Mouse (Mus musculus) limb, embryonic 11.5 days (tissue): Measurements from ENCODE around the gene Camsap2. TPM values are rescaled to one million over a fixed set of nuclear protein-coding genes. Genes with fewer than 3 reads are reported as not detected.

Experiments
- ATAC-seq: fragments of 200-750 bp; cut with Nextera tagmentation; 2 replicates; pipeline ENCODE4 v1.8.0; 2017; ENCODE audit warnings: low read depth; ENCODE audit not compliant: insufficient number of reproducible peaks, low FRiP score, low TSS enrichment
- DNase-seq: peaks from one replicate; pipeline ENCODE4 v3.0.0-alpha.2; 2015; ENCODE audit warnings: low spot score
- H3K27ac ChIP-seq: fragments of 300-500 bp; sonication (generic); replicated peaks from 2 replicates; pipeline ENCODE4 v1.5.1; 2014; ENCODE audit warnings: low read depth, mild to moderate bottlenecking, low read length
- H3K27me3 ChIP-seq: fragments of 300-500 bp; sonication (generic); 2 replicates; pipeline ENCODE4 v1.6.1; 2014; ENCODE audit warnings: mild to moderate bottlenecking, low read length, mixed read lengths; ENCODE audit not compliant: control insufficient read depth, insufficient read depth
- H3K36me3 ChIP-seq: fragments of 300-500 bp; sonication (generic); 2 replicates; pipeline ENCODE4 v1.6.1; 2014; ENCODE audit warnings: mild to moderate bottlenecking, low read length, moderate library complexity, mixed read lengths; ENCODE audit not compliant: control insufficient read depth, insufficient read depth
- H3K4me1 ChIP-seq: fragments of 300-500 bp; sonication (generic); 2 replicates; pipeline ENCODE4 v1.6.1; 2014; ENCODE audit warnings: low read length, mixed read lengths; ENCODE audit not compliant: control insufficient read depth, insufficient read depth
- H3K4me2 ChIP-seq: fragments of 300-500 bp; sonication (generic); 2 replicates; pipeline ENCODE4 v1.6.1; 2014; ENCODE audit warnings: low read depth, mild to moderate bottlenecking, moderate library complexity; ENCODE audit not compliant: severe bottlenecking
- H3K4me3 ChIP-seq: fragments of 300-500 bp; sonication (generic); 2 replicates; pipeline ENCODE4 v1.5.1; 2014; ENCODE audit warnings: low read depth, low read length
- H3K9ac ChIP-seq: fragments of 300-500 bp; sonication (generic); 2 replicates; pipeline ENCODE4 v1.6.1; 2014; ENCODE audit warnings: mild to moderate bottlenecking, low read length
- H3K9me3 ChIP-seq: fragments of 300-500 bp; sonication (generic); 2 replicates; pipeline ENCODE4 v1.6.1; 2016; ENCODE audit warnings: low read length; ENCODE audit not compliant: control insufficient read depth
- WGBS: fragments of 180-500 bp; shearing (Covaris S2); extraction: QIAGEN DNeasy Blood & Tissue Kit; methylation state at CpG from one replicate; pipeline ENCODE4 v1.1.7; 2014; 5-methylcytosine and 5-hydroxymethylcytosine counted together
- polyA plus RNA-seq: library from polyadenylated mRNA; unstranded; fragments of >200 nt; fragmentation: Nextera tagmentation; extraction: Ambion mirVana; gene quantifications from 2 replicates; pipeline ENCODE4 v1.2.1, GENCODE M21; 2014

The Camsap2 gene
- polyA plus RNA-seq, 1 experiment from 2014 or later = 20.6 TPM

DNA sequence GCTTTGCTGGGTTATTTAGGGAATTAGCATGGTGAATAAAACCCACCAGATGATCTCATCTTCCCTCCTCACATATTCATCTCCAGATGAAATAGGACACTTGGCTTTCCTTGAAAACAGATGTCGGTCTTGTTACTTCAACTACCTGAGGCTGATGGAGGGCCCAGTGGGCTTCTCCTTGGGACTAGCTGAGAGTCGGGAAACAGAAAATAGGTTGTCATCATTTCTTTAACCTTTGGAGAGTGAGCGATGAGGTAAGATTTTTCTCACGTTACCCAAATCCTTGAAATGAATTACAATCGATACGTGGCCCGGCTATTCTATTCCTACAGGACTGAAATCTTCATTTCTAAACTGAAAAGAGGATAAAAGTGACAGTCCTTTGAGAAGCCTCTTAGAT is 33.4 kb upstream of the Camsap2 start:
- WGBS = 93% methylated on average over 7 of the region's 7 CpGs
- no peak overlapping the region for H3K4me2 ChIP-seq
- H3K36me3 ChIP-seq = no peaks in the 10 kb centered on the region
- H3K27ac ChIP-seq = no peak overlapping the region
- ATAC-seq = no peak
- no peaks in the 10 kb centered on the region for H3K9me3 ChIP-seq
- no peaks in the 10 kb centered on the region for H3K27me3 ChIP-seq
- DNase-seq = no peak
- H3K4me3 ChIP-seq = no peak overlapping the region
- no peaks in the 10 kb centered on the region for H3K4me1 ChIP-seq
- H3K9ac ChIP-seq = no peak overlapping the region

DNA sequence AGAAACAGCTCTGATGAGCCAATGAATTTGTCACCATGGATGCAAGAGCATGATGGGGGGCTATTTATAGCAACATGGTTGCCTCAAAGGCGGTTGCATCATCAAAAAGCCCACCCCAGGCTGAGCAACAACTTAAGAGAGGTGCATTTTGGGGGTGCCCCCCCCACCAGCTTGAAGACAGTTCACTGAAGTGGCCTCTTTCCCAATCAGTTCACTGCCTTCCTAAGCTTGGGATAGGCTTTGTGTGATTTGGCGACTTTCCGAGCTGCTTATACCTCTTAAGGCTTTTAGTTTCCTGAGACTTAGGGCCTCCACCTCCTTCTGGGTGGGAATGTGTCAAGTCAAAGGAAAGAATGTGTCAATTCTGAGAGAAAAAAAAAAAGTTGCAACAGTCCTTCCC is 20.1 kb upstream of the Camsap2 start:
- WGBS = 85% methylated on average over 3 of the region's 3 CpGs
- Histone ChIP-seq H3K27me3 (no peaks in the 10 kb centered on the region), H3K9me3 (no peaks in the 10 kb centered on the region), H3K4me3 (no peak overlapping the region), H3K4me1 (no peaks in the 10 kb centered on the region), H3K9ac (no peak overlapping the region), H3K4me2 (no peak overlapping the region), H3K36me3 (no peaks in the 10 kb centered on the region), H3K27ac (no peak overlapping the region)
- no peak for DNase-seq
- no peak for ATAC-seq

DNA sequence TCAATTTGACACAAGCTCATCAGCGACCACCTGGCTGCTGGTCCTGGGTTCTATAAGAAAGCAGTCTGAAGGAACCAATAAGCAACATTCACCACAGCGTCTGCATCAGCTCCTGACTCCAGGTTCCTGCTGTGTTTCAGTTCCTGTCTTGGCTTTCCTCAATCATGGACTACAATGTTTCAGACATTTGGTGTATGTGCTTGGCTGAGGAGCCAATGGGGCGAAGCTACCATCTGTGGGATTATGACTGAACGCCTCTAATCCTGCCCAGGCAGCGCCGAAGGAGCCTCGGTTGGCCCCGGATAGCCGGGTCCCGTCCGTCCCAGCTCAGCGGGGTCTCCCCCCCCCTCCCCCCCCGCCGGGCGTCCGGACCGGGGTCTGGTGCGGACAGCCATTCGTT is 18.8 kb upstream of the Camsap2 start:
- H3K9ac ChIP-seq = no peak overlapping the region
- H3K4me1 ChIP-seq = no peaks in the 10 kb centered on the region
- H3K36me3 ChIP-seq = no peaks in the 10 kb centered on the region
- DNase-seq = no peak
- no peak for ATAC-seq
- WGBS = 73% methylated on average over 19 of the region's 19 CpGs
- no peak overlapping the region for H3K4me3 ChIP-seq
- H3K9me3 ChIP-seq = no peaks in the 10 kb centered on the region
- no peak overlapping the region for H3K4me2 ChIP-seq
- no peak overlapping the region for H3K27ac ChIP-seq
- no peaks in the 10 kb centered on the region for H3K27me3 ChIP-seq

DNA sequence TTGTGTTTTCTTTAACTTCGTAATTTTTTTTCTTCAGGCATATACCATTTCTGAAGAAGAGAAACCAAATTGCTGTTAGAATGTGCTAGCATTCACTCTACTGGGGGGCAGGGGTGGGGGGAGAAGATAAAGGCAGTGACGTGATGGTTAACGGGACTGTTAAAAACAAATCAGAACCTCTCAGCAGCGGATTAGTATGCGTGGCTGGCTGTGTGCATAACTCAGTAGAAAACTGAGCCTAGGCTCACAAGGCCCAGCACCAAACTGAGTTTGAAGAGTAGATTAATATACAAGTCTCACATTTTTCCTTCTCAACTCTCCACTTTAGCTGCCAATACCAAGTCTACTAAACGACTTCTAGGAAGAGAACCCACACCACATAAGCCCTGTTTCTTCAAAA is 17.1 kb upstream of the Camsap2 start:
- Histone ChIP-seq H3K9me3 (no peaks in the 10 kb centered on the region), H3K27me3 (no peaks in the 10 kb centered on the region), H3K4me2 (no peak overlapping the region), H3K36me3 (no peaks in the 10 kb centered on the region), H3K9ac (no peak overlapping the region), H3K27ac (0 out of 2 replicates have a peak overlapping the region, but pooled peaks have one; percentile 36), H3K4me1 (no peaks in the 10 kb centered on the region), H3K4me3 (no peak overlapping the region)
- 65% methylated on average over 6 of the region's 6 CpGs for WGBS
- no peak for DNase-seq
- no peak for ATAC-seq

DNA sequence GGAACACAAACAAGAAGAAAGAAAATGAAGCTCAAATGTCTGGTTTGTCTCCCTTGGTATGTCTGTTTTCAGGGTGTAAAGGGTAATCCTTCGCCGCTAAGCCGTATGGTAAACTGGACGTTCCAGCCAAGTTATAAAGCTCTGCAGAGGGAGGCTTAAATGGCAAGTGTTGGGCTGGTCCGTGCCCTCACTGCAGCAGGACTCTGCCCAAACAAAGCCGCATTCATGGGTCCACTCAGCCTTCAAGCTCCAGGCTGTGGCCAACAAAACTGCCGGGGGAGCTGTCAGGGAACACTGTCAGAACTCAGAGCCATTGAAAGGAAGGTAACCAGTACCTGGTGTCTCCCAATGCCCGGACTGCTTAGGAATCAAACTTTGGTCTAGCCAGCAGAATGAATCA is 16.7 kb upstream of the Camsap2 start:
- H3K9ac ChIP-seq = no peak overlapping the region
- peak; percentile 46 for DNase-seq
- ATAC-seq = no peak
- no peaks in the 10 kb centered on the region for H3K4me1 ChIP-seq
- no peaks in the 10 kb centered on the region for H3K36me3 ChIP-seq
- no peak overlapping the region for H3K4me3 ChIP-seq
- H3K9me3 ChIP-seq = no peaks in the 10 kb centered on the region
- 52% methylated on average over 8 of the region's 8 CpGs for WGBS
- no peak overlapping the region for H3K4me2 ChIP-seq
- no peaks in the 10 kb centered on the region for H3K27me3 ChIP-seq
- peak overlapping the region; percentile 36; the same call in 1 of the 2 replicates for H3K27ac ChIP-seq

DNA sequence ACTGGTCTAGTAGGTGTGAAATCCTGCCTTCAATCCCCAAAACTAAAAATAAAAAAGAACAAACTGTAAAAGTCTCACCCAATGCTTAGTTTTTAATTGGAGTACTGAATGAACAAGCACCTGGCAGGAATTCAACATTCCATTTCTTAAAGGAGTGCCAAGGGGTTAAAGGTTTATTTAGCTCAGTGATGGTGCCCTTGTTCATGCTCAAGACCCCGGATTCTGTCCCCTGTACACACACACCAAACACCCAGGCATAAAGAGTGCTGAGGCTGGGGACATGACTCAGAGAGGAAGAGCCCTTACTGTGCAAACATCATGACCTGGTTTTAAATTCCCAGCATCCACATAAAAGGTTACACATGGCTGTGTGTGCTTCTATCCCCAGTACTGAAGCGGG is 15.5 kb upstream of the Camsap2 start:
- Histone ChIP-seq H3K9me3 (no peaks in the 10 kb centered on the region), H3K36me3 (no peaks in the 10 kb centered on the region), H3K9ac (no peak overlapping the region), H3K4me1 (no peaks in the 10 kb centered on the region), H3K27me3 (no peaks in the 10 kb centered on the region), H3K27ac (no peak overlapping the region), H3K4me2 (no peak overlapping the region), H3K4me3 (no peak overlapping the region)
- WGBS = 75% methylated on average over 2 of the region's 2 CpGs
- no peak for DNase-seq
- no peak for ATAC-seq

DNA sequence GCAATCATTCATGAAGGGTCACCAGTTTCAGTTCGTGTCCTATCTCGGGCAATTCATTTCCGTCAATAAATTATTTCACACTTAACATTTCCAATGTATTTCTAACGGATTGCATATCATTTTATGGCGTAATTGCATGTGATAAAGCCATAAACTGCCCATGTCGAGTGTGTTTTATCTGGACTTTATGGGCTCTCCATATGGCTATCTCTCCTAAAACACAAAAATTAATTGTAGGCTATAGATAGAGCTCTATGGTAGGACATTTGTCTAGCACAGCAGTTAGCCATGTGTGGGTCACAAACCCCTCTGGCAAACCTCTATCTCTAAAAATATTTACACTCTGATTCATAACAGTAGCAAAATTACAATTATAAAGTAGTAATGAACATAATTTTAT is 15.0 kb upstream of the Camsap2 start:
- Histone ChIP-seq H3K4me1 (no peaks in the 10 kb centered on the region), H3K27ac (no peak overlapping the region), H3K9me3 (no peaks in the 10 kb centered on the region), H3K9ac (no peak overlapping the region), H3K36me3 (no peaks in the 10 kb centered on the region), H3K27me3 (no peaks in the 10 kb centered on the region), H3K4me2 (no peak overlapping the region), H3K4me3 (no peak overlapping the region)
- DNase-seq = no peak
- 76% methylated on average over 6 of the region's 6 CpGs for WGBS
- no peak for ATAC-seq

DNA sequence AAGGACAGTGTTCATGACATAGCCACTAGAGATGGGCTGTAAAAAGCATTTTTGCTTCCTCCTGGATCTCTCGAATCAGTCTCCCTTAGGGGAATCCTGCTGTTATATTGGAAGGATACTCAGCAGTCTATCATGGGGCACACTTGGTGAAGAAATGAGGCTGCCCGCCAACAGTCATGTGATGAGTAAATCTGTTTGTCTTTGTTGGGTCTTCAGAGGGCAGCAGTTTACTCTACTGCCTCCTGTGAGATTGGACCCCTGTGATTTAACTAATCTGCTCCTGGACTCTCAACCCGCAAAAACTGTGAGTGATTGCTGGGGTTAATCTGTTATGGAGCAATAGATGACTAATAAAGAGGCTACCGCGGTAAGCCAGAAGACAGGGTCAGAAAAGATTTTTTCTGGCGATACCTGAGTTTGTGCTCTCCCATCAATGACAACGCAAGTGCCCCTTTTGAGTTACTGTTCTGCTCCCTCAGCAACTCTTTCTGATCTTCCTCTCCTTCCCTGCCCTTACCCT is 13.0 kb upstream of the Camsap2 start:
- Histone ChIP-seq H3K36me3 (no peaks in the 10 kb centered on the region), H3K4me2 (no peak overlapping the region), H3K9ac (no peak overlapping the region), H3K4me3 (no peak overlapping the region), H3K27me3 (no peaks in the 10 kb centered on the region), H3K9me3 (no peaks in the 10 kb centered on the region), H3K27ac (no peak overlapping the region), H3K4me1 (no peaks in the 10 kb centered on the region)
- no peak for ATAC-seq
- DNase-seq = no peak
- WGBS = 75% methylated on average over 7 of the region's 7 CpGs

DNA sequence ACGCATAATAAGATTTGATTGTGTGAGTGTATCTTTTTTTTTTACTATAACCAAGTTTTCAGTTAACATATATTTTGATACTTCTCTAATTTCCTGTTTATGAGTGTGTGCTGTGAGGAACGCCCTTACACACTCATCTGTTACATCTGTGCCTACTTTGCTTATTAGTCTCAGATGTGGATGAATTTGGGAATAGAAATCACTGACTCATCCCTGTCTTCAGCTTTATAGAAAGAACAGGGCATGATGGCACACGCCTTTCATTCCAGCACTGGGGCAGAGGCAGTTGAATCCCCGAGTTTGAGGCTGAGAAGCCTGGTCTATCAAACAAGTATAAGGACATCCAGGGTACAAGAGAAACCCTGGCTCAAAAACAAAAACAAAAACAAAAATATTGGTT is 9.7 kb upstream of the Camsap2 start:
- Histone ChIP-seq H3K27me3 (no peaks in the 10 kb centered on the region), H3K27ac (no peak overlapping the region), H3K36me3 (no peaks in the 10 kb centered on the region), H3K4me3 (no peak overlapping the region), H3K4me2 (no peak overlapping the region), H3K9me3 (no peaks in the 10 kb centered on the region), H3K9ac (no peak overlapping the region), H3K4me1 (no peaks in the 10 kb centered on the region)
- DNase-seq = no peak
- WGBS = 71% methylated on average over 4 of the region's 4 CpGs
- no peak for ATAC-seq
